In the genomic region with DNA sequence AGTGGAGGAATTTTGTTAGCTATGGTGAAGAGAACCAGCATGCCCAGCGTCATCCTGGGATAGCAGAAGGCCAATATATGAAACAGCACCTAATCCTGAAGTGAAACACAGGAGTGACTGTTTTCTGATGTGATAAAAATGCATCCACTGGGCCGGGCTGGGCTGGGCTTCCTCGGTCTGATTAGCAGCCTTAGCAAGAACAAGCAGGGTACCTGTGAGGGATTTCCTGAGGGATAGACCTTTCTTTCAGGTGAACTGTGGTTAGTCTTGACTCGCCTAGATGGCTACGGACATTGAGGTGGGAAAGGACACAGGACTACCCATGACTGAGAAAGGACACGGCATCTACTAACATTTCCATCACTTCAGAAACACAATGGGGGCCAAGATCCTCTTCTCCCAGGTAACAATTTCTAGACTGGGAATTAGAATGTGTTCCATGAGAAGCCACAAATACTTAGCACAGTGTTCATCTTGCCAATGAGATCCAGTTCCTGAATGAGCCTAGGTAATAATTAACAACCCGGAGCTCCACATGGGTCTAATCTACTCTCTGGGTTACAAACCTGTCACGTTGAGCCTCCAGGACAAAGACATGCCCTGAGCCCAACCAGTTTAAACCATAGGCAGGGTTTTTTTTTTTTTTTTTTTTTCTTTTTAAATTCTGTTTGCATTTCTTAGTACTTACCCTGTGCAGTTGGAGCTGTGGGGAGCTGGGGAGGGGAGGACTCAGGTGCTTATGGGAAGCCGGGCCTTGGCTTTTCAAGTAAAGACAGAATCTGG, we compare ENCODE assay signal across 14 mouse cellular contexts. TPM values are rescaled to one million over a fixed set of nuclear protein-coding genes. Genes with fewer than 3 reads are reported as not detected.
DNase-seq lines count a peak whose midpoint lies in the region; ATAC-seq and TF ChIP-seq lines count a peak whose summit lies in the region.
"Had no signal": no experiment of that assay in that cellular context is flagged by ENCODE, and none has a peak within 500 bp of the region (broad histone marks: within the 10 kb centered on the region; RNA-seq: fewer than 3 reads in every experiment).

No protein-coding gene starts in this region.

- ATAC-seq in lung, embryonic 15.5 days (ENCODE audit: borderline replicate concordance, extremely low read depth, low FRiP score, low TSS enrichment): peak; percentile 89
- peak; percentile 93 for ATAC-seq in stomach, embryonic 15.5 days (ENCODE audit: insufficient read depth, low FRiP score, low read depth)
- no peak for ATAC-seq in erythroblast, adult 5-6 weeks (replicated peaks; ENCODE audit: low FRiP score, poor library complexity, severe bottlenecking)
- no peak for ATAC-seq in megakaryocyte progenitor cell, adult 5-6 weeks (replicated peaks; ENCODE audit: poor library complexity)

- DNase-seq in lung, postnatal 14 days: no peak
- DNase-seq in kidney, adult 2 months: peak; percentile 94
- DNase-seq in kidney, postnatal 25 days: peak; percentile 74 to 82
- DNase-seq in adrenal gland, postnatal 4 days (ENCODE audit: low spot score in 2 of 2): no peak
- DNase-seq: cerebellum, adult 8-10 months; right cerebral cortex, postnatal 4 days had no signal

- no peak overlapping the region for H3K4me2 ChIP-seq in lung, embryonic 15.5 days
- no peak overlapping the region for H3K4me2 ChIP-seq in stomach, embryonic 15.5 days
- H3K4me2 ChIP-seq: hindbrain, embryonic 12.5 days had no signal

- 63% methylated on average over 9 of the region's 9 CpGs for WGBS in lung, embryonic 15.5 days
- WGBS in kidney, adult 2 months: 44% methylated on average over 9 of the region's 9 CpGs
- 60% methylated on average over 9 of the region's 9 CpGs for WGBS in stomach, embryonic 15.5 days

- no peak for TF ChIP-seq POLR2A in kidney, adult 2 months (IDR thresholded peaks at IDR 0.05; ENCODE audit: low read depth, low read length)

- H3K9me3 ChIP-seq in lung, embryonic 15.5 days: no peaks in the 10 kb centered on the region
- no peaks in the 10 kb centered on the region for H3K9me3 ChIP-seq in stomach, embryonic 15.5 days
- H3K9me3 ChIP-seq: hindbrain, embryonic 12.5 days; megakaryocyte, embryonic 14.5 days had no signal

- no peak for TF ChIP-seq CTCF in kidney, adult 2 months (conservative IDR thresholded peaks at IDR 0.05; ENCODE audit: insufficient read depth, insufficient read length, low read depth, low read length)

- H3K4me1 ChIP-seq in lung, embryonic 15.5 days: peaks cover 18% of the 10 kb centered on the region
- H3K4me1 ChIP-seq in kidney, adult 2 months (ENCODE audit: control insufficient read depth, insufficient read depth, low read length): peaks cover 14% of the 10 kb centered on the region
- peaks cover 9% of the 10 kb centered on the region; the same call in 1 of the 2 replicates for H3K4me1 ChIP-seq in stomach, embryonic 15.5 days
- H3K4me1 ChIP-seq: hindbrain, embryonic 12.5 days; megakaryocyte, embryonic 14.5 days had no signal

- H3K4me3 ChIP-seq in lung, embryonic 15.5 days: no peak overlapping the region
- H3K4me3 ChIP-seq in kidney, adult 2 months (ENCODE audit: insufficient read depth, low read depth, low read length): no peak overlapping the region
- H3K4me3 ChIP-seq in stomach, embryonic 15.5 days (replicated peaks): no peak overlapping the region
- H3K4me3 ChIP-seq: hindbrain, embryonic 12.5 days; megakaryocyte, embryonic 14.5 days had no signal

- no peaks in the 10 kb centered on the region for H3K27me3 ChIP-seq in lung, embryonic 15.5 days
- H3K27me3 ChIP-seq in kidney, adult 2 months (replicated peaks; ENCODE audit: control insufficient read depth, insufficient read depth, low read length): no peaks in the 10 kb centered on the region
- H3K27me3 ChIP-seq in stomach, embryonic 15.5 days (replicated peaks): no peaks in the 10 kb centered on the region
- H3K27me3 ChIP-seq: hindbrain, embryonic 12.5 days; megakaryocyte, embryonic 14.5 days had no signal

- H3K9ac ChIP-seq in lung, embryonic 15.5 days: no peak overlapping the region
- H3K9ac ChIP-seq in stomach, embryonic 15.5 days: no peak overlapping the region
- H3K9ac ChIP-seq: hindbrain, embryonic 12.5 days had no signal

- no peaks in the 10 kb centered on the region for H3K36me3 ChIP-seq in lung, embryonic 15.5 days
- no peaks in the 10 kb centered on the region for H3K36me3 ChIP-seq in kidney, adult 2 months (ENCODE audit: control insufficient read depth, insufficient read depth, low read length)
- no peaks in the 10 kb centered on the region for H3K36me3 ChIP-seq in stomach, embryonic 15.5 days
- H3K36me3 ChIP-seq: hindbrain, embryonic 12.5 days had no signal

- peak overlapping the region; percentile 72 for H3K27ac ChIP-seq in lung, embryonic 15.5 days
- H3K27ac ChIP-seq in kidney, adult 2 months (ENCODE audit: insufficient read depth, low read depth, low read length): peak overlapping the region; percentile 90
- peak overlapping the region; percentile 90 for H3K27ac ChIP-seq in stomach, embryonic 15.5 days
- H3K27ac ChIP-seq: hindbrain, embryonic 12.5 days had no signal

RNA-seq across cellular contexts. Expression of a gene that starts 8.7 kb away (rescaled TPM):
- 111 and 118 TPM in 2 replicates for polyA plus RNA-seq in lung, embryonic 15.5 days (2015; fragmentation: Nextera tagmentation; extraction: Ambion mirVana)
- polyA plus RNA-seq in kidney, adult 2 months (2012; rRNA removed): 41.0 and 46.5 TPM in 2 replicates
- polyA plus RNA-seq in stomach, embryonic 15.5 days (2015; fragmentation: Nextera tagmentation; extraction: Ambion mirVana): 83.4 and 94.1 TPM in 2 replicates
- not detected in 2 replicates for total RNA-seq in erythroblast, adult 5-6 weeks (2015; ENCODE audit: low replicate concordance)
- total RNA-seq in erythroblast, adult 5-6 weeks (2017; ENCODE audit: low replicate concordance): 0.68 and 1.1 TPM in 2 replicates
- 0.07 TPM in 1 of 2 replicates, not detected in the other for total RNA-seq in megakaryocyte progenitor cell, adult 5-6 weeks (2015)
- not detected in 2 replicates for total RNA-seq in megakaryocyte progenitor cell, adult 5-6 weeks (2017)
- total RNA-seq in adrenal gland, postnatal 4 days (2021): 100 to 1,000 TPM; 236 to 271 TPM

RNA-seq across cellular contexts. Expression of a gene that starts 15.7 kb away (rescaled TPM):
- polyA plus RNA-seq in lung, embryonic 15.5 days (2015; fragmentation: Nextera tagmentation; extraction: Ambion mirVana): not detected in 2 replicates
- polyA plus RNA-seq in kidney, adult 2 months (2012; rRNA removed): not detected in 2 replicates
- polyA plus RNA-seq in stomach, embryonic 15.5 days (2015; fragmentation: Nextera tagmentation; extraction: Ambion mirVana): not detected in 2 replicates
- total RNA-seq in erythroblast, adult 5-6 weeks (2015; ENCODE audit: low replicate concordance): not detected in 2 replicates
- total RNA-seq in erythroblast, adult 5-6 weeks (2017; ENCODE audit: low replicate concordance): not detected in 2 replicates
- total RNA-seq in megakaryocyte progenitor cell, adult 5-6 weeks (2015): not detected in 2 replicates
- not detected in 2 replicates for total RNA-seq in megakaryocyte progenitor cell, adult 5-6 weeks (2017)
- total RNA-seq in adrenal gland, postnatal 4 days (2021): not detected
- total RNA-seq: layer of hippocampus, adult 8-10 months; left cerebral cortex, postnatal 14 days had no signal
- polyA plus RNA-seq: hindbrain, embryonic 12.5 days had no signal

Comparison
In these comparisons a context has a peak if more than half of its experiments do, and no peak if none do; other contexts are left out.
1. ATAC-seq: peak in lung, embryonic 15.5 days (single experiment) and stomach, embryonic 15.5 days (single experiment); none in erythroblast, adult 5-6 weeks (single experiment) and megakaryocyte progenitor cell, adult 5-6 weeks (single experiment).
2. DNase-seq: peak in kidney, adult 2 months (single experiment) and kidney, postnatal 25 days (2 of 2); none in lung, postnatal 14 days (single experiment) and adrenal gland, postnatal 4 days (0 of 2).
3. RNA of a gene that starts 8.7 kb away (total RNA-seq): 236 to 271 TPM in adrenal gland, postnatal 4 days; 0.68 to 1.1 TPM in erythroblast, adult 5-6 weeks and 0.07 TPM in megakaryocyte progenitor cell, adult 5-6 weeks; every median in the first group is over 100 times any median in the second.
4. Peak in every context shown above with its lines, with median percentiles within 50 percentile points of each other: H3K27ac ChIP-seq.